Mouse (Mus musculus): ENCODE measurements at regions not wholly inside any gene's neighbourhood (a gene's known extent, or its start where the extent isn't known, plus 50 kb on each side); places are given as distances from the start of the nearest gene placed in this dataset.

DNA sequence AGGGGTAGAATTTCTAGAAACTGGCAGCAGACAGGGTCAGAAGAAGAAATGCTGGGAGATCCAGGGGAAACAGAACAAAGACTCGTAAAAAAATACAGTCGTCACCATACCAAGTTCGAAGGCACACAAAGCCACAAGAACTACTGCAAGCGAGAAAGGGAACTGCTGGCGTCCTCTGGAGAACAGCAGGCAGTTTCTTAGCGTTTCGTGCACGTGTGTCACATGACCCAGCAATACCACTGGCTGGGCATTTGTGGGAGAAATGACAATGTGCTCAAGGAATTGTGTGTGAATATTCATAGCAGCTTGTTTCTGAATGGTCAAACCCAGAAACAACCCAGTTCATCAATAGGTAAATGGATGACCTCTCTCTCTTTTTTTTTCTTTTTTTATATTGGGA, 211.5 kb upstream of the Peli2 start:
- no peak for TF ChIP-seq CTCF (IDR thresholded peaks at IDR 0.05; ENCODE audit: low read depth)
- no peak for TF ChIP-seq EP300 (IDR thresholded peaks at IDR 0.05; ENCODE audit: low read depth)

Measured in liver, embryonic 14.5 days (tissue).